Mouse (Mus musculus): ENCODE measurements around the gene Dennd4c.

DNA sequence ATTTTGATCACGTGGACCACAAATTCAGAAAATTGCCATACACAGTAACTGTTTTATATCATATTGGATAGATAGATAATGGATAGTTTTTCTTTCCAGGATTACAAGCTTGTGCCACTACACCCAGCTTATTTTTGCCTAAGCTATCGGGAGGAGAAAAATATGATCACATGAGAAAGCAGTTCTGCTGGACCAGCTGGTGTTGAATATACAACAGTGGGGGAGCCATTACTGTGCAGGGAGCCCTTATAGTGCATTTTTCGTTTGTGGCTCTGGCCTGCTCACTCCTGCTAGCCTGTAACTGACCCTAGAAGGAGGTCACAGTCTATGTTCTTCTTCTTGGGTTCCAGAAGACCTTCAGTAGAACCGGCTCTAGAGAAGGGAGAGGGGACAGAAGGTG lies 124.7 kb downstream of the Dennd4c start:
- TF ChIP-seq CTCF (IDR thresholded peaks at IDR 0.05; ENCODE audit: control insufficient read depth, insufficient read depth, insufficient read length): no peak
- TF ChIP-seq FOSL1 (IDR thresholded peaks at IDR 0.05; ENCODE audit: insufficient read depth, low read length, poor library complexity, severe bottlenecking): no peak
- no peak for TF ChIP-seq MYOG (IDR thresholded peaks at IDR 0.05; ENCODE audit: control insufficient read depth, extremely low read depth, insufficient read length)
- TF ChIP-seq USF1 (IDR thresholded peaks at IDR 0.05; ENCODE audit: low read depth): no peak
- TF ChIP-seq MAX (IDR thresholded peaks at IDR 0.05): no peak
- no peak for TF ChIP-seq MYOD1 (IDR thresholded peaks at IDR 0.05; ENCODE audit: control insufficient read depth, insufficient read length, low read depth)
